30 mouse cellular contexts compared by ENCODE assay signal in the genomic region with DNA sequence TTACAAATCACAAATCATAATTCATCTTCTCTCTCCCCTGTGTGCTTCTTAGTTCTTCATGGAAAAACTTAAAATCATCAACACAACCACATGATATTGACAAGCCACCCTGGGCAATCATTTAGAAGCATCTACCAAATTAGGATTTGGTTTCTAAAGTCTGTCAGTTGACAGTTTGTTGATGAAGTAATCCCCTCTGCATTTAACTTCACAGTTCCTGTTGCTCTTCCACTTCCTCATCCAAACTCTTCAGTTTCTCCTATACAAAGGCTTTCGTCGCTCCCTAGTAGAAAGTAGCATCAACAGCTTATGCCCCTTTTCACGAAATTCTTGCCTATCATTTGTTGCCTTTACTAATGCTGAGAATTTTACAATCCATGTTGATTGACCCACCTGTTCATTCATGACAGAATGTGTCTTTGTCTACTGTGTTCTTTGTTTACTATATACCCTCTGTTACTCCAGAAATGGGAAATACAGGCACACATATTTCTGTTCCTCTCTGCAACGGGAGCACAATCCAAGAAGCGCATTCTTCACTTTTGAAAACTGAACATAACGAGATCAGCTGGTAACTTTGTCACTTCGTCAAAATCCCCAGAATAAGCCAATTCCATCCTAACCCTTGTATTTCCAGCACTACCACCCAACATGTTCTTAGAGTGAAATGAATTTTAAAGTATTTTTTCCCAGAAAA.
DNase-seq lines count a peak whose midpoint lies in the region; ATAC-seq lines count a peak whose summit lies in the region.
"Had no signal": no experiment of that assay in that cellular context is flagged by ENCODE, and none has a peak within 500 bp of the region (broad histone marks: within the 10 kb centered on the region; RNA-seq: fewer than 3 reads in every experiment).

No protein-coding gene starts in this region.

- H3K4me2 ChIP-seq in heart, embryonic 11.5 days: no peak overlapping the region
- H3K4me2 ChIP-seq in intestine, embryonic 16.5 days (ENCODE audit: low read depth, low read length): no peak overlapping the region
- H3K4me2 ChIP-seq: embryonic facial prominence, embryonic 13.5 days; forebrain, embryonic 13.5 days; heart, embryonic 13.5 days; hindbrain, embryonic 14.5 days had no signal

- peak; percentile 22 for DNase-seq in heart, adult 11 months
- DNase-seq in 416B (ENCODE audit: low read depth): peak; percentile 48
- no peak for DNase-seq in urinary bladder, postnatal 4 days (ENCODE audit: low spot score in 2 of 2)
- no peak for DNase-seq in cerebellum, postnatal 25 days
- DNase-seq: adrenal gland, adult 2 months; adrenal gland, postnatal 14 days; cerebellum, adult 11-12 months; cerebellum, adult 8-10 months; cerebellum, postnatal 10 days; embryo, embryonic 11 days; gastrocnemius, adult 2 months; gastrocnemius, postnatal 14 days; heart, adult 2 months; heart, postnatal 14 days; heart, postnatal 4 days; kidney, adult 11 months had no signal

- 81% methylated on average over 7 of the region's 7 CpGs for WGBS in heart, embryonic 11.5 days (ENCODE audit: insufficient replicate concordance)
- 83% methylated on average over 7 of the region's 7 CpGs for WGBS in intestine, embryonic 16.5 days

- no peaks in the 10 kb centered on the region for H3K4me1 ChIP-seq in heart, embryonic 11.5 days (ENCODE audit: control insufficient read depth, insufficient read depth, low read length)
- no peaks in the 10 kb centered on the region; the same call in 1 of the 2 replicates for H3K4me1 ChIP-seq in intestine, embryonic 16.5 days (ENCODE audit: control insufficient read depth, insufficient read depth, low read length)
- H3K4me1 ChIP-seq: embryonic facial prominence, embryonic 10.5 days; embryonic facial prominence, embryonic 13.5 days; forebrain, embryonic 13.5 days; heart, embryonic 13.5 days had no signal

- no peaks in the 10 kb centered on the region for H3K36me3 ChIP-seq in heart, embryonic 11.5 days (ENCODE audit: control insufficient read depth, insufficient read depth, low read length)
- H3K36me3 ChIP-seq in intestine, embryonic 16.5 days (ENCODE audit: control insufficient read depth, insufficient read depth, low read length): no peaks in the 10 kb centered on the region
- H3K36me3 ChIP-seq: embryonic facial prominence, embryonic 10.5 days; embryonic facial prominence, embryonic 13.5 days; heart, embryonic 13.5 days had no signal

- no peaks in the 10 kb centered on the region for H3K9me3 ChIP-seq in heart, embryonic 11.5 days (replicated peaks; ENCODE audit: control insufficient read depth, low read length)
- H3K9me3 ChIP-seq in intestine, embryonic 16.5 days (ENCODE audit: control insufficient read depth, low read length): no peaks in the 10 kb centered on the region
- H3K9me3 ChIP-seq: embryonic facial prominence, embryonic 10.5 days; embryonic facial prominence, embryonic 13.5 days; forebrain, embryonic 13.5 days; heart, embryonic 13.5 days had no signal

- no peak overlapping the region for H3K9ac ChIP-seq in heart, embryonic 11.5 days (ENCODE audit: low read depth, low read length)
- no peak overlapping the region for H3K9ac ChIP-seq in intestine, embryonic 16.5 days (ENCODE audit: low read depth, low read length)
- H3K9ac ChIP-seq: embryonic facial prominence, embryonic 13.5 days; forebrain, embryonic 13.5 days; heart, embryonic 13.5 days; hindbrain, embryonic 14.5 days had no signal

- H3K27me3 ChIP-seq in heart, embryonic 11.5 days (ENCODE audit: control insufficient read depth, insufficient read depth, low read length): no peaks in the 10 kb centered on the region
- H3K27me3 ChIP-seq in intestine, embryonic 16.5 days (replicated peaks; ENCODE audit: control insufficient read depth, insufficient read depth, low read length): no peaks in the 10 kb centered on the region
- H3K27me3 ChIP-seq: embryonic facial prominence, embryonic 13.5 days; forebrain, embryonic 13.5 days; heart, embryonic 13.5 days had no signal

- ATAC-seq in heart, embryonic 11.5 days (replicated peaks; ENCODE audit: insufficient number of reproducible peaks, low FRiP score, low TSS enrichment): no peak
- peak; percentile 77 for ATAC-seq in common myeloid progenitor, adult 5-6 weeks (replicated peaks; ENCODE audit: low read depth, poor library complexity, severe bottlenecking)
- peak; percentile 90 for ATAC-seq in megakaryocyte, adult 5-6 weeks (ENCODE audit: poor library complexity, severe bottlenecking)
- ATAC-seq in intestine, embryonic 16.5 days: no peak
- ATAC-seq: CD4-positive, CD25-positive, alpha-beta regulatory T cell, adult 4 months; forebrain, embryonic 13.5 days; forebrain, embryonic 16.5 days; hindbrain, postnatal 0 days; inflammation-experienced regulatory T-cells, adult 6 months had no signal

- H3K4me3 ChIP-seq in heart, embryonic 11.5 days (ENCODE audit: low read depth, low read length): no peak overlapping the region
- no peak overlapping the region for H3K4me3 ChIP-seq in intestine, embryonic 16.5 days (ENCODE audit: low read length)
- H3K4me3 ChIP-seq: embryonic facial prominence, embryonic 10.5 days; embryonic facial prominence, embryonic 13.5 days; erythroblast, embryonic 14.5 days; forebrain, embryonic 13.5 days; gastrocnemius, adult 2 months; heart, adult 2 months; heart, embryonic 13.5 days had no signal

- H3K27ac ChIP-seq in heart, embryonic 11.5 days (ENCODE audit: low read depth, low read length): no peak overlapping the region
- H3K27ac ChIP-seq in intestine, embryonic 16.5 days (ENCODE audit: low read length): no peak overlapping the region
- H3K27ac ChIP-seq: embryonic facial prominence, embryonic 10.5 days; embryonic facial prominence, embryonic 13.5 days; forebrain, embryonic 13.5 days; gastrocnemius, adult 2 months; heart, adult 2 months; heart, embryonic 13.5 days; hindbrain, embryonic 14.5 days; hindbrain, postnatal 0 days had no signal

Comparison
In these comparisons a context has a peak if more than half of its experiments do, and no peak if none do; other contexts are left out.
1. DNase-seq: peak in heart, adult 11 months (single experiment) and 416B (single experiment); none in urinary bladder, postnatal 4 days (0 of 2) and cerebellum, postnatal 25 days (0 of 2).
2. ATAC-seq: peak in common myeloid progenitor, adult 5-6 weeks (single experiment) and megakaryocyte, adult 5-6 weeks (single experiment); none in heart, embryonic 11.5 days (single experiment) and intestine, embryonic 16.5 days (single experiment).